Mouse (Mus musculus) limb, embryonic 13.5 days (tissue): ENCODE data around the gene Rcor1. TPM values are rescaled to one million over a fixed set of nuclear protein-coding genes. Genes with fewer than 3 reads are reported as not detected.
"Not testable (repeated sequence)": the region's sequence is repeated elsewhere in the genome, so short reads cannot be mapped to it uniquely, and the experiment has no call there.

Experiments used
- ATAC-seq: fragments of 200-750 bp; cut with Nextera tagmentation; 2 replicates; pipeline ENCODE4 v1.8.0; 2017; ENCODE audit warnings: low read depth, moderate number of reproducible peaks, moderate TSS enrichment; ENCODE audit not compliant: low FRiP score
- H3K27ac ChIP-seq: fragments of 300-500 bp; sonication (generic); 2 replicates; pipeline ENCODE4 v1.5.1; 2015; ENCODE audit warnings: inconsistent platforms, mild to moderate bottlenecking, moderate library complexity
- H3K27me3 ChIP-seq: fragments of 300-500 bp; sonication (generic); 2 replicates; pipeline ENCODE4 v1.6.1; 2015; ENCODE audit warnings: mild to moderate bottlenecking, inconsistent platforms
- H3K36me3 ChIP-seq: fragments of 300-500 bp; sonication (generic); 2 replicates; pipeline ENCODE4 v1.6.1; 2015; ENCODE audit warnings: inconsistent platforms, mild to moderate bottlenecking, moderate library complexity
- H3K4me1 ChIP-seq: fragments of 300-500 bp; sonication (generic); 2 replicates; pipeline ENCODE4 v1.6.1; 2015; ENCODE audit warnings: inconsistent platforms
- H3K4me2 ChIP-seq: fragments of 300-500 bp; sonication (generic); replicated peaks from 2 replicates; pipeline ENCODE4 v1.6.1; 2015; ENCODE audit warnings: inconsistent platforms, mild to moderate bottlenecking, moderate library complexity
- H3K4me3 ChIP-seq: fragments of 300-500 bp; sonication (generic); 2 replicates; pipeline ENCODE4 v1.5.1; 2015; ENCODE audit warnings: moderate library complexity, mild to moderate bottlenecking, inconsistent platforms
- H3K9ac ChIP-seq: fragments of 300-500 bp; sonication (generic); 2 replicates; pipeline ENCODE4 v1.6.1; 2015; ENCODE audit warnings: mild to moderate bottlenecking, inconsistent platforms
- H3K9me3 ChIP-seq: fragments of 300-500 bp; sonication (generic); 2 replicates; pipeline ENCODE4 v1.6.1; 2016; ENCODE audit warnings: inconsistent platforms
- WGBS: fragments of 180-500 bp; shearing (Covaris S2); methylation state at CpG from one replicate; pipeline ENCODE4 v1.1.7; 2015; 5-methylcytosine and 5-hydroxymethylcytosine counted together
- polyA plus RNA-seq: library from polyadenylated mRNA; unstranded; fragments of >200 nt; fragmentation: Nextera tagmentation; extraction: Ambion mirVana; gene quantifications from 2 replicates; pipeline ENCODE4 v1.2.1, GENCODE M21; 2015

Rcor1 gene
- polyA plus RNA-seq, 1 experiment from 2014 or later: 11.1 TPM

GRCm38 (mm10) chr12:111042365-111042764 lies 3.2 kb downstream of the Rcor1 start:
- H3K36me3 ChIP-seq: peaks cover 29% of the 10 kb centered on the region
- no peaks in the 10 kb centered on the region for H3K9me3 ChIP-seq
- H3K4me3 ChIP-seq: no peak overlapping the region
- H3K4me2 ChIP-seq: no peak overlapping the region
- 93% methylated on average over 1 of the region's 1 CpGs for WGBS
- peaks cover 20% of the 10 kb centered on the region for H3K4me1 ChIP-seq
- H3K27me3 ChIP-seq: no peaks in the 10 kb centered on the region
- H3K9ac ChIP-seq: no peak overlapping the region
- no peak overlapping the region for H3K27ac ChIP-seq
- ATAC-seq: no peak

- 84% methylated on average over 2 of the region's 2 CpGs for WGBS
- H3K4me1 ChIP-seq: peaks cover 12% of the 10 kb centered on the region; the same call in 1 of the 2 replicates
- no peak overlapping the region for H3K4me3 ChIP-seq
These were observed 5.7 kb downstream of the Rcor1 start for GRCm38 (mm10) chr12:111044880-111045279.

GRCm38 (mm10) chr12:111046866-111047265 lies 7.7 kb downstream of the Rcor1 start:
- Histone ChIP-seq H3K9ac (no peak overlapping the region), H3K4me2 (no peak overlapping the region), H3K27me3 (no peaks in the 10 kb centered on the region), H3K4me3 (no peak overlapping the region), H3K27ac (no peak overlapping the region), H3K9me3 (no peaks in the 10 kb centered on the region), H3K36me3 (peaks cover 40% of the 10 kb centered on the region), H3K4me1 (peaks cover 5% of the 10 kb centered on the region; the same call in 1 of the 2 replicates)
- ATAC-seq: no peak
- WGBS: 92% methylated on average over 1 of the region's 1 CpGs

More at GRCm38 (mm10) chr12:111044880-111045279, 5.7 kb downstream of the Rcor1 start:
- no peak for ATAC-seq
- no peak overlapping the region for H3K27ac ChIP-seq
- peaks cover 32% of the 10 kb centered on the region for H3K36me3 ChIP-seq
- H3K27me3 ChIP-seq: no peaks in the 10 kb centered on the region
- no peaks in the 10 kb centered on the region for H3K9me3 ChIP-seq
- H3K4me2 ChIP-seq: no peak overlapping the region
- no peak overlapping the region for H3K9ac ChIP-seq

- Histone ChIP-seq H3K36me3 (peaks cover 33% of the 10 kb centered on the region), H3K4me1 (peaks cover 5% of the 10 kb centered on the region; the same call in 1 of the 2 replicates), H3K27me3 (no peaks in the 10 kb centered on the region), H3K9me3 (no peaks in the 10 kb centered on the region), H3K9ac (no peak overlapping the region), H3K4me3 (no peak overlapping the region), H3K27ac (no peak overlapping the region), H3K4me2 (no peak overlapping the region)
- ATAC-seq: no peak
- WGBS: 91% methylated on average over 2 of the region's 2 CpGs
These were observed 9.1 kb downstream of the Rcor1 start for GRCm38 (mm10) chr12:111048201-111048600.

- peaks cover 19% of the 10 kb centered on the region for H3K36me3 ChIP-seq
- H3K27me3 ChIP-seq: no peaks in the 10 kb centered on the region
- no peaks in the 10 kb centered on the region for H3K9me3 ChIP-seq
- H3K27ac ChIP-seq: no peak overlapping the region
- WGBS: 43% methylated on average over 2 of the region's 2 CpGs
- no peak overlapping the region for H3K9ac ChIP-seq
- no peak overlapping the region for H3K4me3 ChIP-seq
- peaks cover 5% of the 10 kb centered on the region; the same call in 1 of the 2 replicates for H3K4me1 ChIP-seq
- no peak overlapping the region for H3K4me2 ChIP-seq
- no peak for ATAC-seq
These were observed 11.1 kb downstream of the Rcor1 start for GRCm38 (mm10) chr12:111050256-111050655.

- Histone ChIP-seq H3K4me2 (no peak overlapping the region), H3K9me3 (no peaks in the 10 kb centered on the region), H3K9ac (no peak overlapping the region), H3K4me1 (no peaks in the 10 kb centered on the region), H3K4me3 (no peak overlapping the region), H3K27me3 (no peaks in the 10 kb centered on the region), H3K27ac (no peak overlapping the region), H3K36me3 (peaks cover 17% of the 10 kb centered on the region)
- ATAC-seq: no peak
- 84% methylated on average over 2 of the region's 2 CpGs for WGBS
These were observed 24.2 kb downstream of the Rcor1 start for GRCm38 (mm10) chr12:111063361-111063760.

- no peak for ATAC-seq
- no peak overlapping the region for H3K9ac ChIP-seq
- 56% methylated on average over 3 of the region's 3 CpGs for WGBS
These were observed 25.1 kb downstream of the Rcor1 start for GRCm38 (mm10) chr12:111064220-111064619.

GRCm38 (mm10) chr12:111065330-111065729 lies 26.2 kb downstream of the Rcor1 start:
- H3K4me1 ChIP-seq: no peaks in the 10 kb centered on the region
- H3K27ac ChIP-seq: no peak overlapping the region
- 95% methylated on average over 5 of the region's 5 CpGs for WGBS
- no peak overlapping the region for H3K4me3 ChIP-seq
- H3K36me3 ChIP-seq: 0 out of 2 replicates have a peak, but pooled peaks cover 6% of the 10 kb centered on the region
- H3K9me3 ChIP-seq: no peaks in the 10 kb centered on the region
- no peak overlapping the region for H3K4me2 ChIP-seq
- no peaks in the 10 kb centered on the region for H3K27me3 ChIP-seq
- H3K9ac ChIP-seq: no peak overlapping the region
- ATAC-seq: no peak

More at GRCm38 (mm10) chr12:111064220-111064619, 25.1 kb downstream of the Rcor1 start:
- Histone ChIP-seq H3K27ac (no peak overlapping the region), H3K4me3 (no peak overlapping the region), H3K4me2 (no peak overlapping the region), H3K4me1 (no peaks in the 10 kb centered on the region), H3K36me3 (peaks cover 9% of the 10 kb centered on the region), H3K9me3 (no peaks in the 10 kb centered on the region), H3K27me3 (no peaks in the 10 kb centered on the region)

- Histone ChIP-seq H3K9me3 (no peaks in the 10 kb centered on the region), H3K27ac (no peak overlapping the region), H3K9ac (no peak overlapping the region), H3K4me3 (no peak overlapping the region), H3K4me2 (no peak overlapping the region), H3K36me3 (peaks cover 6% of the 10 kb centered on the region; the same call in 1 of the 2 replicates), H3K4me1 (peaks cover 13% of the 10 kb centered on the region), H3K27me3 (no peaks in the 10 kb centered on the region)
- 91% methylated on average over 13 of the region's 13 CpGs for WGBS
- no peak for ATAC-seq
These were observed 28.7 kb downstream of the Rcor1 start for GRCm38 (mm10) chr12:111067816-111068215.

GRCm38 (mm10) chr12:111069299-111069698 lies 30.1 kb downstream of the Rcor1 start:
- ATAC-seq, H3K27me3 ChIP-seq, H3K4me2 ChIP-seq, H3K9ac ChIP-seq, H3K9me3 ChIP-seq, H3K4me3 ChIP-seq, H3K27ac ChIP-seq, H3K36me3 ChIP-seq: not testable (repeated sequence)
- H3K4me1 ChIP-seq: peaks cover 13% of the 10 kb centered on the region

- H3K27me3 ChIP-seq: no peaks in the 10 kb centered on the region
- H3K9me3 ChIP-seq: no peaks in the 10 kb centered on the region
- H3K4me1 ChIP-seq: peaks cover 13% of the 10 kb centered on the region
- 64% methylated on average over 5 of the region's 5 CpGs for WGBS
- H3K27ac ChIP-seq: no peak overlapping the region
- H3K9ac ChIP-seq: no peak overlapping the region
- no peak for ATAC-seq
- peaks cover 6% of the 10 kb centered on the region; the same call in 1 of the 2 replicates for H3K36me3 ChIP-seq
- no peak overlapping the region for H3K4me3 ChIP-seq
- H3K4me2 ChIP-seq: no peak overlapping the region
These were observed 31.9 kb downstream of the Rcor1 start for GRCm38 (mm10) chr12:111071009-111071408.

- no peaks in the 10 kb centered on the region for H3K9me3 ChIP-seq
- H3K4me1 ChIP-seq: peaks cover 13% of the 10 kb centered on the region
- 65% methylated on average over 10 of the region's 10 CpGs for WGBS
- no peak overlapping the region for H3K9ac ChIP-seq
- peak overlapping the region; percentile 28 for H3K27ac ChIP-seq
- no peaks in the 10 kb centered on the region for H3K27me3 ChIP-seq
- no peak for ATAC-seq
- no peak overlapping the region for H3K4me3 ChIP-seq
- peaks cover 6% of the 10 kb centered on the region; the same call in 1 of the 2 replicates for H3K36me3 ChIP-seq
- no peak overlapping the region for H3K4me2 ChIP-seq
These were observed 32.5 kb downstream of the Rcor1 start for GRCm38 (mm10) chr12:111071477-111072152.
